Mouse (Mus musculus): ENCODE measurements around the gene Slc37a3.
A peak's percentile ranks its signal among the peaks of the same experiment; 100 is the strongest.

Gene Slc37a3

DNA sequence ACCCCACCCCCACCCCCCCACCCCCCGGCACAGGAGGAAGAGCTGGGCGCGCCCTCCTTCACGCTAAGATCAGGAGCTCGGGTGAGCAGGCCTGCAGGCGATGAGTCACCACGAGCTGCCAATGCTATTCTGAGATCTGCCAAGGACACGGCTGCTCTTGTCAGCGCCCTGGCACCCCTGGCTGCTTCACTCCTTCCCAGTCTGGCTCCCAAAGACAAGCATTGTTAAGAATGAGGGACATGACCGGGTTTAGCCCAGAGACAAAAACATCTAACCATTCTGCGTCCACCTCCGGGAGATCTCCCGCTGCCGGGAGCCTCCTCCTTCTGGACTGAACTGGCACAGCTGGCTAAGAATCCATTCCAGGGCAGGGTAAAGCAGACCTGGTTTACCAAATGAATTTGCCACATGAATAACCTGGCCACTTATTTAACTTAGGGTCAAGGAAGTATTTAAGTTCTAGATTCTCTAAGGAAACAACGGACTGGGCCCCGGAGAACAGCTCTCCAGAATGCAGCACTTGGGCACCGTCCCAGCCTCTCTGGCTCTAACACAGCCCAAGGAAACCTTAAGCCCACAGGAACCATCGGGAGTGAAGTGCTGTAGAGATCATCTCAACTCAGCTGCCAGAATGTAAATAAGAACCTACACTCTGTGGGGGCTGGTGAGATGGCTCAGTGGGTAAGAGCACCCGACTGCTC lies 58.3 kb downstream of the Slc37a3 start:
- peak in 1 of 2 experiments; percentile 52 for DNase-seq (ENCODE audit: low spot score in 2 of 2)

DNA sequence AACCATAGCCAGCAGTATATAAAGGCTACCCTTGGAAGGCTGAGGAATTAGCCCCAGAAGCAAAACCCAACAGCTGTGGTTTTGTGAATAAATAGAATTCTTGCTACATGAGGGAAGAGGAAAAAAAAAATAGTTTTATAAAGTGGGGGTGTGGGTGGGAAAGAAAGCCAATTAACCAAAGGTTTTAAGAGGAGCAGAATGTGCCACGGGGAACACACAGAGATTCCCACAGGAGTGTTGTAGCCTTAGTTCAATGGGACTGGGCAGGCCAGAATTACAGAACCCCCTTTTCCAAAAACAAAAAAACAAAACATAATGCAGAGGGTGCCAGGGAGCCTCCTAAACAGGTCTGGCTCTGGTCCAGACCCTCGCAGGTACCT lies 58.9 kb downstream of the Slc37a3 start:
- no peak for DNase-seq (ENCODE audit: low spot score in 2 of 2)

DNA sequence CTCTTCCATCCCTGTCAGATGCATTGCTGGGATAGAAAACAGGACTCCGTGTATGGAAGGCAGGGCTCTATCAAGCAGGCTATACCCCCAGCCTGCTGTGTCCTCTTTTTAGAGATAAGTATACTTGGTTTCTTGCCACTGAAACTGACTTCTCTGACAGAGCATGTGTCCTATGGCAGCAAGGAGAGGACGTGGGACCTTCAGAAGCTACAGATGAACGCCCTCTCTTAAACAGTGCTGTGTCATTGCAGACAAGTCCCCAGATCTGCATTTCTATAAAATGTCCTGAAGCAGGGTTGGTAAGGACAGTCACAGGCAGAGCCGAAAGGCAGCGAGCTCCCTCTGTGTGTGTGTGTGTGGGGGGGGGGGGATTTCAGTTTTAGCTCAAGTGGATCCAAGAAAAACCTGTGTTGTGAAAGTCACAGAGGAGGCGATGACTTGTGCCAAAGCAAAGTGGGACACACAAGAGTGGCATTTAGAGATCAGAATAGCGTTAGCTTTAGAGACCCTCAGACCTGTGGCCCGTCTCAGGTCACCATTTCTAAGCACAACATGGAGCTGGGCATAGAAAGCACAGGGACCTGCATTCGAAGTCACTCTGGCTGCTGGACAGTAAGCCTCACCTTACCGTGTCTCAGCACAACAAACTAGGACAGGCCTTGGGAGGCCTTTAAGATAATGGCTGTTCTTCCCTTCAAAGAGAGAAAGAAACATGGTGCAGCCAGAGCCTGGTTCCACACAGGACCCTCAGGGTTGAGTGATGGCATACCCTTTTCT lies 59.4 kb downstream of the Slc37a3 start:
- no peak for DNase-seq (ENCODE audit: low spot score in 2 of 2)

DNA sequence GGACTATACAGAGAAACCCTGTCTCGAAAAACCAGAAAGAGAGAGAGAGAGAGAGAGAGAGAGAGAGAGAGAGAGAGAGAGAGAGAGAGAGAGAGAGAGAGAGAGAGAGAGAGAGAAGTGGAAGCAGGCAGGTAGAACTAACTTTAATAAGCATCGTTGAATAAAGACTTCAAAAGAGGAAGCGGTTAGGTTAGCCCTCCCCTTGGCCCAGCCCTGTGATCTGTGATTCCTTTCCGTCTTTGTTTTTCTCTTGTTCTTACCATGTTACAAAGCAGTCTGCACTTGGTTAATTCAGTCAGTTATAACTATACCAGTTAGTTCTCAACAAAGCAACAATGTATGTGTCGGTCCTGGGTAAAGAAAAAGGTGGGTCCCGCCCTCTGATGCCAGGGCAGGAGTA lies 61.4 kb downstream of the Slc37a3 start:
- peak in 1 of 2 experiments; percentile 70 for DNase-seq (ENCODE audit: low spot score in 2 of 2)

DNA sequence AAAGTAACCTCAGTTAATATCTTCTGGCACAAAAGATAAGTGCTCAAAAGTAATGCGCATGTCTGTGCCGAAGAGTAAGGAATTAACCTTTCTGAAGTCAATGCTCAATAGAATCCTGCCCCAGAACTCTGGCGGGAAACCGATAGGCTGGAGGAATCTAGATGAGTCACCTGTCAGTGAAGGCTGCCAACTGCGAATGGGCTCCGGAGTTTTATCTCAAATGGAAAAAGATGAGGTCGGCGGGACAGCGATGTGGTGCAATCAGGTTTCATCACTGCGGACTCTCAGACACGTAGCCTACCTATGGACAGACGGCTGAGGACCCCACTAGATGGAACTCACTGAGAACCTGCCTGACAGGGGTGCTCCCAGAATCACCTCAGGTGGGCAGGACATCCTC lies 63.0 kb downstream of the Slc37a3 start:
- no peak for DNase-seq (ENCODE audit: low spot score in 2 of 2)

DNA sequence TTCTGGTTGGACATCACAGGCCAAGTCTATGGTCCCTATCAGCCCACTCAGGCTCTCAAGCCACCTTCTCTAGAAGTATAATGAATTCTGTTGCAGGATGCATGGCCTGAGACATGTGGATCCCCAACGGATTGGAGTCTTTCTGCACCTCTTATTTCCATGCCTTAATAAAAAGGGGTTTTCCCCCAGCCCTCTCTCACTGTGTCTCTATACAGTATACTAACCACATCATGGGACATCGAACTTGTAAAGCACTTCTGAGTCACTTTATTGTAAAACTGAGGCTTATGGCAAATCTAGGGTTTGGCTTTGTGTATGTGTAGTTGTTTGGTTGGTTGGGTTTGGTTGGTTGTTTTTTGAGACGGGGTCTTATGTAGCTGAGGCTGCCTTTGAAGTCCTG lies 65.7 kb downstream of the Slc37a3 start:
- no peak for DNase-seq (ENCODE audit: low spot score in 2 of 2)

DNA sequence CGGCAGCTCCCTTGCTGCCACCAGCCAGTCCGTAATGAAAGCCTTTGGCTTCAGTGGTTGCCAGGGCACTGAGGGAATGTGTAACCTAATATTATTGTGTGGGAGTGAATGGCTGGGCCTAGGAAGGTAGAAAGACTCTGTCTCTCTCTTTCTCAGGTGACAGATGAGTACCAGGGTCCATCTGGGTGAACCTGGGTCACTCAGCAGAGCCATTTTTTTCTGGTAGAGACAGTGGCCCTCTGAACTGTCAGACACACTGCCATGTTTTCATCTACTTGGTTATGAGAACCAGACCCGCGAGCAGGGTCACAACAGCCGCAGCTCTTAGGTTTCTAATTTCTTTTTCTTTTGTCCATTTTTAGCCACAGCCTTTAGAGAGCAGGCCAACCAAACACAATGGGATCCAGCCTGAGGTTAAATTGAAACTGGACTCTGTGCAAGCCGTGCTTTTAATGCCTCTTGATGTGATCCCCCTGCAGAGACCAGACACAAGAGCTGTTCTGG lies 73.1 kb downstream of the Slc37a3 start:
- no peak for DNase-seq (ENCODE audit: low spot score in 2 of 2)

DNA sequence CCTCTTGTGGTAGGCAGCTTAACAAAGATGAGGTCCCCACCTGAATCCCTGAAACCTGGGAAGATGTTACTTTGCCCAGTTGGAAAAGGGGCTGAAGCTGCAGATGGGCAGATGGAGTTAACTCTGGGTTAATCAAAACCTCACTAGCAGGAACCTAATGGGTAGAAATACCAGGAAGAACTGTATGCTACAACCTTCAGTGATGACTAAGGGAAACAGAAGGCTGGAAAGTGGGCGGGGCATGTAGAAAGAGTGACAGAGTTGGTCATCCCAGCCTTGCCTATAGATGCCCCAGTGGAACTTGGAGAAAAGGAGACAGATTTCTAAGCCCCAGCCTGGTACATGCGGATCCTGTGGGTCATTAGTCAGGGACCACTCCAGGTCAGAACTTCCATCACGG lies 76.0 kb downstream of the Slc37a3 start:
- no peak for DNase-seq (ENCODE audit: low spot score in 2 of 2)

DNA sequence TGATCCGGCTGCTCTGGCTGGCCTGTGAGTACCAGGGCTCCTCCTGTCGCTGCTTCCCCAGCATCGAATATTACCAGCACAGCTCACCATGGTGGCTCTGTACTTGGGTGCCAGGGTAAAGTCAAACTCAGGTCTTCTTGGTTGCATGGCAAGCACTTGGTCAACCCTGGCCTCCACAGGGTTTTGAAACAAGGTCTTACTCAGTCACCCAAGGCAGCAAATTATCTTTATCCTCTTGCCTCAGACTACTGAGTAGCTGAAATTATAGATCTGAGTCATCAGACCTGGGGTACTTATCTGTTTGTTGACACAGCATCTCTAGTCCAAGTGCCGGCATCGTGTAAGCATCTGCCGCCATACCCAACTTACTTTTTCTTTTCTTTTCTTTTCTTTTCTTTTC lies 80.4 kb downstream of the Slc37a3 start:
- DNase-seq (ENCODE audit: low spot score in 2 of 2): no peak

DNA sequence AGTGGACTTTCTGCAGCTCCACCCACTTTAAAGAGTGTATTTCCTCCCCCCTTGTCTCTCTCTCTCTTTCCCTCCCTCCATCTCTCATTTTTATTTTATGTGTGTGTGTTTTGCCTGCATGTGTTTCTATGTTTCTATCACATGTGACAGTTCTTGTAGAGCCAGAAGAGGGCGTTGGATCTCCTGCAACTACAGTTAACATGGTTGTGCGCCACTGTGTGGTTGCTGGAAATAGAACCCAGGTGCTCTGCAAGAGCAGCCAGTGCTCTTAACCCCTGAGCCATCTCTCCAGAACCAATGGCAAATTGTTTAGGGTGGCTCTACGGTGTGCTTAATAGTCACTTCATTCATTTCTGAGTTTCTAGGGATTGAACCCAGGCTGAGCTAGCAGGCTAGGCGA lies 81.0 kb downstream of the Slc37a3 start:
- no peak for DNase-seq (ENCODE audit: low spot score in 2 of 2)

DNA sequence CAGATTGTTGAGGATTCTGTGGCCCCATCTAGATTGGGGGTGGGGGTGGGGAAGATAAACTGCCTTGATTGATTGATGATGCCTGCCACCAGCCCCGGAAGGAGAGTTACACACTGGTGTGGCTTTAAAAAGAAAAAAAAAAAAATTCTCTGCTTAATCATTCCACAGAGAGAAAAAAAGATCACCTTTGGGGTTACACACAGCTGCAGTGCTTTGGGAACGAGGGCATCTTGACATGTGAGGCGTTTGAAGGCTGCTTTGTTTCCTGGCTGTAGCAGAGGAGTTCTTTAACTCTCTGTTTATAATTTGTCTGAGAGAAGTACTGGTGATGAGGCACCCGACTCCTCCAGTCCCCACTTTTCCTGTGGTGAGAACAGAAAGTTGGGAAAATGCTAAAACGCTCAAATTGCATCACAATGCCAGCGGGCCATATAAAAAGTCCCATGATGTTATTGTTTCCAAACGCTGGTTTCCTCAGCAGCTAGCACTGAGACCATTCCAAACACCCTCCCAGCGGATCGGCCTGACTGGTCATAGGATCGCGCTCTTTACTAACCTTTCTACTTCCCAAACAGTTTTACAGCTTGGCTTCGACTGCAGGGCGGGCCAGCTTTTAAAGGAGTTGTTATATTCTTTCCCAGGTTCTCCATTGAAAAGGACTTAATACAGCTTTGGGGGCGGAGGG lies 81.6 kb downstream of the Slc37a3 start:
- no peak for DNase-seq (ENCODE audit: low spot score in 2 of 2)

DNA sequence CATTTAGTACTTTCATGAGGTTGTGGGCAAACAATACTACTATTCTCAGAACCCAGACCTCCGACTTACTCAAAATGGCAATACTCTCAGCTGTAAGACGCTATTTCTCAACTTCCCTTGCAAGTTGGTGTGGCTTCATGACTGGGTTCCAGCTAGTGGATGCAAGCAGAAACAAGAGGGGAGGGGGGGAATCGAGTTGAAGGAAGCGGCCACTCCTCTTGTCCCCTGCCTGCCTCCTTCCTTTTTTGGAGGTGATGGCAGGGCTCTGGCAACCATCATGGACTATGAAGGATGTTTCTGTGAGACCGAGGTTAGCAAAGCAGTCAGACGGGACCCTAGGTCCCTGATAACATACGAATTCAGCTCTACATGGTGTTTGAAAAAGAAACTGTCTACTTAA lies 87.8 kb downstream of the Slc37a3 start:
- DNase-seq (ENCODE audit: low spot score in 2 of 2): no peak

DNA sequence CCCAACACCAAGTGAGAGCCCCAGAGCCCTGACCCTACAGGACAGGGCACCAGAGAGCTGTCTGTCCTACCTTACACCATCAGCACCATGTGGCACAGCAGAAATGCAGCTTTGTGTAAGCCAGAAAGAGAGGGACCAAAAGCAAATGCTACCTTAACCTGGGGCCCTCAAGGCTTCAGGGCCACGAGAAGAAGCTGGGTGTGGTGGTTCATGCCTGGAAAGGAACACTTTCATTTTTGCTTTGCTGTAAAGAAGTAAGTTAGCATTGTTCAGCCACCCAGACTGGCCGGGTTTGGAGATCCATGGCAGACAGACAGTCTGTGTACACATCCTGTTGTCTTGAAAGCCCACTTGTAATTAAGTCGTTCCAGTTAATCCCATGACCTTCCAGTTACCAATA lies 89.7 kb downstream of the Slc37a3 start:
- DNase-seq (ENCODE audit: low spot score in 2 of 2): no peak

DNA sequence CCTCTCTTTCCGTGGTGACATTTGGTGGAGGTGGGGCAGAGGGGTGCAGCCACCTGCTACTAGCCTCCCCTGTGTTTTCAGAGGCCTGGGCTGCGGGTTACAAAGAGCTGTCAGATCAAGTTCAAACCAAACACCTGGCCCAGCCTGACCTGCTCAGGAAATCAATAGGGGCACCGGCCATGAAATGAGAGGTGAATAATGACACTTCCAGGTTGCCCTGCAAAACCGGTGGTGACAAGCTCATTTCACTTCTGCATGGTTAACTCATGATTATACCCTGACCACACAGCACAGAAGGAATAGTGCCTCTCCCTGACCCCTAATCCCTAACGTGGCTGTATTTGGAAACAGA lies 90.8 kb downstream of the Slc37a3 start:
- DNase-seq (ENCODE audit: low spot score in 2 of 2): no peak

DNA sequence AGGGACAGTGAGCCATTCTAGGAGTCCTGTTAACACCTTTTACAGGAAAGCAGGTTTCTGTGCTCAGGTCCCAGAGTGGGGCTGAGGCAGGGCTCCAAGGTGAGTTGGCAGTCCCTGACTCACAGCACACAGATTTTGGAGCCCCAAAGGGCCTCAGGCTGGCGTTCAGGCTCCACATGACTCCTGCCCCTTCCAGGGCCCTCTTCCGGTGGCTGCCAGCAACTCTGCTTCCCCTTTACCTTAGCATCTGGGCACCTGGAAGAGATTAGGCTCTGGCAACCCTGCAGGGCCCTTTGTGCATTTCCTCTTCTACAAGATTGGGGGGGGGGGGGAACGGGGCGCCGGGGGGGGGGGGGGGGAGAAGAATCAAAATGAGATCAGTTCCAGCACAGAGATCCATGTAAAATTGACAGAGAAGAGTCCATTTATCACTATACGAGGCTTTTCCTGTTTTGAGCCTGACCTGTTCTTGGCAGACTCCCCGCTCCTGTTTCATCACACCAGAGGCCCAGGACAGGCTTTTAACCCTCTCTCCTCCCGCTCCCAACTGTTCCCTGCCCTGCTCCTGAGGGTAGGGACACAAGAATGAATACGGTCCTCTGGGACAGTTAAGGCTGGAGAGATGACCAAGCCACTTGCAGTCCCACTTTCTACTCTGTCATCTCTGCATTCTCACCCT lies 91.3 kb downstream of the Slc37a3 start:
- peak in 1 of 2 experiments; percentile 29 for DNase-seq (ENCODE audit: low spot score in 2 of 2)

DNA sequence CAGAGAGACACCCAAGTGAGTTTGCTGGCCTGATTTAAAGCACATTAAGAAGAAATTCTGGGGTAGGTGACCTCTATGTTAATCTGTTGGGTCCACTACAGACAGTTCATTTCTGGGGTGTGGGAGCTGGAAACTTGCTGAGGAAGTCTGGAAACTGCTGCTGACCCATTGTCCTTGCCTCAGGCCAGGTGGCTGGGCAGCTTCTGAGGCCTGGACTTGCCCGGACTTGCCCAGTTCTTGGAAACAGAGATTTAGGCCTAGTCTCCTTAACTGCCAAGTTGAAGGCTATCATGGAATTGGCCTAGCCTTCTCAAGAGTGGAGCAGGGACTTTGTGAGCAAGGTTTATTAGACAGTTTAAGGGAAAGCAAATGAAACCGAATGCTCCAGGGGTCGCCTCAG lies 92.6 kb downstream of the Slc37a3 start:
- DNase-seq (ENCODE audit: low spot score in 2 of 2): no peak
